Mouse (Mus musculus) liver, adult 2 months (tissue): Measurements from ENCODE around the gene Lrrc4c. TPM values are rescaled to one million over a fixed set of nuclear protein-coding genes. Genes with fewer than 3 reads are reported as not detected.

Experiments
- DNase-seq: peaks from one replicate; pipeline ENCODE4 v3.0.0-alpha.2; 2011; ENCODE audit warnings: low read depth, low spot score; ENCODE audit errors: extremely low read depth
- H3K27ac ChIP-seq: fragments of 200-500 bp; replicated peaks from 2 replicates; pipeline ENCODE4 v1.5.1; 2012; ENCODE audit warnings: low read depth, mild to moderate bottlenecking, control low read depth, inconsistent platforms, low read length; ENCODE audit not compliant: insufficient read depth
- H3K27me3 ChIP-seq: fragments of 200-500 bp; 2 replicates; pipeline ENCODE4 v1.6.1; 2012; ENCODE audit warnings: mild to moderate bottlenecking, moderate library complexity, low read length, inconsistent platforms; ENCODE audit not compliant: control insufficient read depth, insufficient read depth
- H3K36me3 ChIP-seq: fragments of 200-500 bp; 2 replicates; pipeline ENCODE4 v1.6.1; 2012; ENCODE audit warnings: low read length, inconsistent platforms; ENCODE audit not compliant: control insufficient read depth, insufficient read depth
- H3K4me1 ChIP-seq: fragments of 200-500 bp; 2 replicates; pipeline ENCODE4 v1.6.1; 2011; ENCODE audit warnings: low read length; ENCODE audit not compliant: control insufficient read depth, insufficient read depth
- H3K4me3 ChIP-seq: fragments of 200-500 bp; 2 replicates; pipeline ENCODE4 v1.5.1; 2011; ENCODE audit warnings: low read depth, mild to moderate bottlenecking, control low read depth, low read length, moderate library complexity; ENCODE audit not compliant: insufficient read depth
- H3K79me2 ChIP-seq: fragments of 200-500 bp; 2 replicates; pipeline ENCODE4 v1.6.1; 2012; ENCODE audit warnings: inconsistent platforms, mild to moderate bottlenecking, low read length, moderate library complexity; ENCODE audit not compliant: control insufficient read depth, insufficient read depth
- H3K9ac ChIP-seq: fragments of 200-500 bp; 2 replicates; pipeline ENCODE4 v1.6.1; 2012; ENCODE audit warnings: low read depth, mild to moderate bottlenecking, control low read depth, inconsistent platforms, low read length
- CTCF ChIP-seq: fragments of 200-500 bp; IDR thresholded peaks from 2 replicates; pipeline ENCODE4 v1.5.1; 2011; ENCODE audit warnings: low read depth, low read length, control low read depth
- POLR2A ChIP-seq: fragments of 200-500 bp; IDR thresholded peaks from 2 replicates; pipeline ENCODE4 v1.6.1; 2011; ENCODE audit warnings: low read length, control low read depth; ENCODE audit not compliant: insufficient read depth; ENCODE audit errors: extremely low read depth
- WGBS: fragments of 180-500 bp; shearing (Covaris S2); methylation state at CpG from one replicate; pipeline ENCODE4 v1.1.7; 2018; 5-methylcytosine and 5-hydroxymethylcytosine counted together
- polyA plus RNA-seq: library from polyadenylated mRNA; depleted of rRNA; stranded (reverse); fragments of >200 nt; gene quantifications from 2 replicates; pipeline ENCODE4 v1.2.3, GENCODE M21; 2012
- total RNA-seq: library from RNA; depleted of rRNA; stranded (reverse); fragments of >200 nt; gene quantifications from 2 replicates; pipeline ENCODE4 v1.2.3, GENCODE M21; 2014

Gene Lrrc4c
- total and polyA plus RNA-seq, 2 experiments = 0.39 to 1.4 TPM

- Histone ChIP-seq H3K4me3 (no peak overlapping the region), H3K27me3 (no peaks in the 10 kb centered on the region), H3K79me2 (no peaks in the 10 kb centered on the region), H3K9ac (no peak overlapping the region), H3K4me1 (no peaks in the 10 kb centered on the region), H3K27ac (no peak overlapping the region), H3K36me3 (no peaks in the 10 kb centered on the region)
- DNase-seq = no peak
- TF ChIP-seq CTCF (no peak), POLR2A (no peak)
Observed at GRCm38 (mm10) chr2:97437767-97438166, 1119.8 kb downstream of the Lrrc4c start.

GRCm38 (mm10) chr2:97463573-97463972 lies 1145.6 kb downstream of the Lrrc4c start:
- Histone ChIP-seq H3K27me3 (no peaks in the 10 kb centered on the region), H3K27ac (no peak overlapping the region), H3K79me2 (no peaks in the 10 kb centered on the region), H3K36me3 (no peaks in the 10 kb centered on the region), H3K4me3 (no peak overlapping the region), H3K9ac (no peak overlapping the region), H3K4me1 (no peaks in the 10 kb centered on the region)
- TF ChIP-seq CTCF = no peak
- TF ChIP-seq POLR2A = no peak
- no peak for DNase-seq

GRCm38 (mm10) chr2:97466243-97466793 lies 1148.3 kb downstream of the Lrrc4c start:
- Histone ChIP-seq H3K36me3 (no peaks in the 10 kb centered on the region), H3K27me3 (no peaks in the 10 kb centered on the region), H3K79me2 (no peaks in the 10 kb centered on the region), H3K4me3 (peak overlapping the region; percentile 32), H3K9ac (no peak overlapping the region), H3K4me1 (no peaks in the 10 kb centered on the region), H3K27ac (0 out of 2 replicates have a peak overlapping the region, but pooled peaks have one; percentile 22)
- TF ChIP-seq CTCF = peak; percentile 79
- TF ChIP-seq POLR2A = no peak
- under 1% methylated on average over 25 of the region's 25 CpGs for WGBS
- peak; percentile 64 for DNase-seq

- no peak for TF ChIP-seq POLR2A
- no peak for TF ChIP-seq CTCF
- no peaks in the 10 kb centered on the region for H3K79me2 ChIP-seq
- no peak for DNase-seq
- no peak overlapping the region; the same call in 1 of the 2 replicates for H3K9ac ChIP-seq
- peak overlapping the region; percentile 47 for H3K4me3 ChIP-seq
- H3K36me3 ChIP-seq = no peaks in the 10 kb centered on the region
- H3K4me1 ChIP-seq = no peaks in the 10 kb centered on the region
- H3K27me3 ChIP-seq = no peaks in the 10 kb centered on the region
- no peak overlapping the region for H3K27ac ChIP-seq
- 2% methylated on average over 26 of the region's 26 CpGs for WGBS
Observed at GRCm38 (mm10) chr2:97467031-97467549, 1149.1 kb downstream of the Lrrc4c start.

GRCm38 (mm10) chr2:97467664-97468063 lies 1149.7 kb downstream of the Lrrc4c start:
- H3K4me1 ChIP-seq = no peaks in the 10 kb centered on the region
- H3K4me3 ChIP-seq = 0 out of 2 replicates have a peak overlapping the region, but pooled peaks have one; percentile 33
- 20% methylated on average over 8 of the region's 8 CpGs for WGBS
- no peaks in the 10 kb centered on the region for H3K27me3 ChIP-seq
- H3K9ac ChIP-seq = no peak overlapping the region
- H3K79me2 ChIP-seq = no peaks in the 10 kb centered on the region
- no peak for TF ChIP-seq POLR2A
- no peak for DNase-seq
- no peak overlapping the region for H3K27ac ChIP-seq
- H3K36me3 ChIP-seq = no peaks in the 10 kb centered on the region

GRCm38 (mm10) chr2:97468372-97468771 lies 1150.4 kb downstream of the Lrrc4c start:
- WGBS = 36% methylated on average over 5 of the region's 5 CpGs
- H3K27me3 ChIP-seq = no peaks in the 10 kb centered on the region
- H3K79me2 ChIP-seq = no peaks in the 10 kb centered on the region
- no peak for DNase-seq
- H3K9ac ChIP-seq = no peak overlapping the region
- no peak overlapping the region for H3K27ac ChIP-seq
- H3K4me3 ChIP-seq = peak overlapping the region; percentile 20; the same call in 1 of the 2 replicates
- no peaks in the 10 kb centered on the region for H3K4me1 ChIP-seq
- H3K36me3 ChIP-seq = no peaks in the 10 kb centered on the region
- TF ChIP-seq CTCF (no peak), POLR2A (no peak)
